Mouse (Mus musculus): ENCODE measurements around the gene 1190002N15Rik. TPM values are rescaled to one million over a fixed set of nuclear protein-coding genes. Genes with fewer than 3 reads are reported as not detected.

The 1190002N15Rik gene
- 23.7 and 34.1 TPM in 2 replicates for polyA plus RNA-seq (2015; fragmentation: Nextera tagmentation; extraction: Ambion mirVana)

DNA sequence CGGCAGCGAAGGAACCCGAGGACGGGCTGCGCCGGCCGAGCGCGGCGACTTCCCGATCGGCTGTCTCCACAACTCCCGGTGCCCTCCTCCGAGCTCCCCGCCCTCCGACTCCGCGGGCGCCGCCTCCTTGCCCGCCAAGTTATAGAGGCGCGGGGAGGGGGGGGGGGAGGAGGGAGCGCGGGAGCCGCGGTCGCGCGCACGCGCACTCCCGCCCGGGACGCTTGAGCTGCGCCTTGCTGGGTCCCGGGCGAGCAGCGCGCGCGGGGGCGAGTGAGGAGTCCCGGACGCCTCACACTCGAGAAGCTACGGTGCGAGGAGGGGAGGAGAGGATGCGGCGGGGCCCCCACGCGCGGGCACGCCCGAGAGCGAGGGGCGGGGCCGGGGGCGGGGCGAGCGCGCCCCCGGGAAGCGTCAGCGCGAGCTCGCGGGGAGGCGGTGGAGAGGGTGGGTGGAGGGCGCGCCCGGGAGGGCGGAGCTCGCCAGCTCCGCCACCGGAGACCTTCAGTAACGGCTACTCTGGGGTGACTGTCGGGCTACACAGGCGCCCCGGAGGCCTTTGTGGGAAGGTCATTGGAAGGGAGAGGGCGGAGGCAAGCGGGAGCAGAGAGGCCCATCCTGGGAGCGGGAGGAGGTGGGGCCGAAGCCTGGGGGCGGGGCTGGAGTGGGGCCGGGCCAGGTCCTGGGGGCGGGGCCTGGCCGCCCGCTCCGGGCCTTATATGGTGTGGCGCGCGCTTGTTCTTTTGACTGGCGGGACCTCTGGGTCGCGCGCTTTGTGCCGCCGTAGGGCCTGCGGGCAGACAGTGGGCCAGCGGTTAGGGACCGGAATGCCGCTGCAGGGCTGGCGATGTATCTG, at the start of gene 1190002N15Rik:
Gene 1190002N15Rik, minus strand, starts transcription at position 112 of the 853 bp plus-strand sequence.
- no peaks in the 10 kb centered on the region for H3K36me3 ChIP-seq (ENCODE audit: insufficient read depth, low read length)
- ATAC-seq = peak; percentile 89
- H3K4me1 ChIP-seq (ENCODE audit: insufficient read depth, low read depth, low read length) = peaks cover 9% of the 10 kb centered on the region; the same call in 1 of the 2 replicates
- no peak for TF ChIP-seq EP300 (IDR thresholded peaks at IDR 0.05)
- peak; percentile 37; the same call in 1 of the 2 replicates for TF ChIP-seq CTCF (IDR thresholded peaks at IDR 0.05)
- peak within 1 kb of the TSS; percentile 73 for H3K4me3 ChIP-seq (ENCODE audit: low read depth, low read length)
- peak; percentile 98 for DNase-seq (ENCODE audit: low spot score)
- peak within 1 kb of the TSS; percentile 94 for H3K27ac ChIP-seq (ENCODE audit: low read length)
- H3K9ac ChIP-seq (replicated peaks; ENCODE audit: low read depth) = peak within 1 kb of the TSS; percentile 63
- no peaks in the 10 kb centered on the region for H3K9me3 ChIP-seq (ENCODE audit: low read length)
- peak within 1 kb of the TSS; percentile 85 for H3K4me2 ChIP-seq (replicated peaks; ENCODE audit: low read depth, low read length)
- H3K27me3 ChIP-seq (replicated peaks; ENCODE audit: insufficient read depth, low read length) = no peaks in the 10 kb centered on the region
- 0% methylated on average over 35 of the region's 104 CpGs for WGBS

DNA sequence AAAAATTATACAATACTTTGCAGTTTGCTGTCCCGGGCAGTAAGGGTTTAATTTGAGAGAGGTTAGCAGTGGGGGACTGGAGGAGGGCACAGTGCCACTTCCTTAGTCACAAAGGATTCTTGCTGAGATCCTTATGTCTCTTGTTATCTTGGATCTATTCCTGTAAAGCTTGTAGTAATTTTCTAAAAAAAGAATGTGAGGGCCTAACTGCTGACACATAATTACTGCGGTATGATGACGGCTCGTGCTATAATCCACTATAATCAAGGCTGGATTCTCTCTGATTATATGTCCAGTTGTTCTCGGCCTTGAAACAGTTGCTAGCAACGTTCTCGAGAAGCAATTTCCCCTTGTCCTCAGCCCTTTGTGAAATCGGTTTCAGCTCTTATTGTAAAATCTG, 44.4 kb upstream of the 1190002N15Rik start:
- peak; percentile 58 for ATAC-seq

DNA sequence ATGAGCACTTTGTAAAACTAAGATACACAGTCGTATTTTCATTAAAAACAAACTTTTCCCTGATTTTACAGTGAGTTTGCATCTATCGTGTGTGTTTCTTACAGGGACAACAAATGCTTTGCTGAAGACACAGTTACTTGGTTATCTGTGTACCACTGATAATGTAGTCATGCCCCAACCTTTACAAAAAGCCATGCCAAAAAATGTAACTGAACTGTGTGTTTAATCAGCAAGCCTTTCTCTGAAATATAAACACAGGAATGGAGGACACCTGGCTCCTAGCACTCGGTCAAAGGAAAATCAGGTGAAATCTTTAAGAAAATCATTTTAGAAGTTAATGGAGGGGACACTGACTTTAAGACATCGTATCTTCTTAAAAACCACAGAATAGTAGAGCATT, 43.8 kb upstream of the 1190002N15Rik start:
- H3K27ac ChIP-seq (ENCODE audit: low read length) = no peak overlapping the region
- WGBS = 69% methylated on average over 4 of the region's 4 CpGs
- H3K9me3 ChIP-seq (ENCODE audit: low read length) = no peaks in the 10 kb centered on the region
- no peaks in the 10 kb centered on the region for H3K27me3 ChIP-seq (replicated peaks; ENCODE audit: insufficient read depth, low read length)
- H3K9ac ChIP-seq (replicated peaks; ENCODE audit: low read depth) = no peak overlapping the region
- TF ChIP-seq EP300 (IDR thresholded peaks at IDR 0.05) (no peak), CTCF (IDR thresholded peaks at IDR 0.05) (no peak)
- H3K4me3 ChIP-seq (ENCODE audit: low read depth, low read length) = no peak overlapping the region
- H3K4me2 ChIP-seq (replicated peaks; ENCODE audit: low read depth, low read length) = no peak overlapping the region
- H3K36me3 ChIP-seq (ENCODE audit: insufficient read depth, low read length) = no peaks in the 10 kb centered on the region
- ATAC-seq (no peak), DNase-seq (ENCODE audit: low spot score) (no peak)
- H3K4me1 ChIP-seq (ENCODE audit: insufficient read depth, low read depth, low read length) = no peaks in the 10 kb centered on the region

More for the DNA sequence above, 44.4 kb upstream of the 1190002N15Rik start:
- WGBS = 59% methylated on average over 8 of the region's 8 CpGs
- peak; percentile 82 for DNase-seq (ENCODE audit: low spot score)
- no peak for TF ChIP-seq CTCF (IDR thresholded peaks at IDR 0.05)
- TF ChIP-seq EP300 (IDR thresholded peaks at IDR 0.05) = no peak
- Histone ChIP-seq H3K27me3 (replicated peaks; ENCODE audit: insufficient read depth, low read length) (no peaks in the 10 kb centered on the region), H3K4me3 (ENCODE audit: low read depth, low read length) (no peak overlapping the region), H3K4me1 (ENCODE audit: insufficient read depth, low read depth, low read length) (no peaks in the 10 kb centered on the region), H3K9ac (replicated peaks; ENCODE audit: low read depth) (no peak overlapping the region), H3K4me2 (replicated peaks; ENCODE audit: low read depth, low read length) (no peak overlapping the region), H3K36me3 (ENCODE audit: insufficient read depth, low read length) (no peaks in the 10 kb centered on the region), H3K27ac (ENCODE audit: low read length) (no peak overlapping the region), H3K9me3 (ENCODE audit: low read length) (no peaks in the 10 kb centered on the region)

DNA sequence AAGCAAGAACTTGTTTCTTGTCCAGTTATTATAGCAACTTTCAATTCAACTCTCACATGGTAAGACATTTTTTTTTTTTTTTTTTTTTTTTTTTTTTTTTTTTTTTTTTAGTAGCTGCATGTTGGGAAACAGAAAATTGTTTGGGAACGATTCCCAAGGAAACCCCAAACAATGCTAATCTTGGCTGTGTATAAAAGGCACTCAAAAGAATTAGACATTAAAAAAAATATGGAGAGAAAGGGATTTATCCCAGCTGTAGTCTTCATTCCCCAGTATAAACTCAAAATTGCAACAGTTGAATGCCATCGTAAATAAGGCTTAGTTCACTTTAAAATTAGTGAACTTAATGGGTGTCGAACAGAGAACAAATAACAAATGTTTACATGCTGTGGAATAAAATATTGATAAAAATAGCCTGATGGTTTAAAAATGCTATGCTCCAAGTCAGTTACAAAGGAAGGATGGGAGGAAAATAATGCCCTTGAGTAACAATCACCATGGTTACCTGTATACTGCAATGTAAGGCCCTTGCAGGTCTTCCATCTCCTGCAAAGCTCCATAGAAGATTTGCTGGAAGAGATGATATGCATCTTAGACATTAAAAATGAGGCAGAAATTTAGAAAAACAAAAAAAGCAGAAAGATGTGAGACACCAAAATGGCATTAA, 42.3 kb upstream of the 1190002N15Rik start:
- TF ChIP-seq CTCF (IDR thresholded peaks at IDR 0.05) (no peak), EP300 (IDR thresholded peaks at IDR 0.05) (peak; percentile 39; the same call in 1 of the 2 replicates)
- DNase-seq (ENCODE audit: low spot score) (peak; percentile 85), ATAC-seq (peak; percentile 77)
- Histone ChIP-seq H3K9me3 (ENCODE audit: low read length) (no peaks in the 10 kb centered on the region), H3K36me3 (ENCODE audit: insufficient read depth, low read length) (no peaks in the 10 kb centered on the region), H3K4me3 (ENCODE audit: low read depth, low read length) (no peak overlapping the region), H3K4me2 (replicated peaks; ENCODE audit: low read depth, low read length) (no peak overlapping the region), H3K4me1 (ENCODE audit: insufficient read depth, low read depth, low read length) (no peaks in the 10 kb centered on the region), H3K27ac (ENCODE audit: low read length) (no peak overlapping the region), H3K9ac (replicated peaks; ENCODE audit: low read depth) (no peak overlapping the region), H3K27me3 (replicated peaks; ENCODE audit: insufficient read depth, low read length) (no peaks in the 10 kb centered on the region)
- WGBS = 53% methylated on average over 3 of the region's 3 CpGs

DNA sequence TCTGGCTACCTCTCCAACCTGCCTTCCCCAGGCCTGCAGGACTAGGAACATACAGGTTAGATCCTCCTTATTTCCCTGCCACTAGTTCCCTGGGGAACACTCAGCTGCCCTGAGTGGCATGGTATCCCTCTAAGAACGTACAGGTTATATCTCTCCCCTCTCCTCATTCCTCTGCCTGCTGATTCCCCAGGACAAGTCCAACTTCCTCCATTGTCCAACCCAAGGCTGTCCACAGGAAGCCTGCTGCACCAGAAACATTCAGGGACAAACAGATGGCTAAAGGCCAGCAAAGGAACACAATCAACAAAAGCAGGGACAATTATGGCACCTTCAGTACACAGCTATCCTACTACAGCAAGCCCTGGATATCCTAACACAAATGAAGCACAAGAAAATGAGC, 33.9 kb upstream of the 1190002N15Rik start:
- no peak overlapping the region for H3K27ac ChIP-seq (ENCODE audit: low read length)
- no peaks in the 10 kb centered on the region for H3K36me3 ChIP-seq (ENCODE audit: insufficient read depth, low read length)
- no peaks in the 10 kb centered on the region for H3K4me1 ChIP-seq (ENCODE audit: insufficient read depth, low read depth, low read length)
- ATAC-seq = no peak
- no peak overlapping the region for H3K9ac ChIP-seq (replicated peaks; ENCODE audit: low read depth)
- no peaks in the 10 kb centered on the region for H3K9me3 ChIP-seq (ENCODE audit: low read length)
- TF ChIP-seq EP300 (IDR thresholded peaks at IDR 0.05) = no peak
- TF ChIP-seq CTCF (IDR thresholded peaks at IDR 0.05) = no peak
- WGBS = 38% methylated on average over 1 of the region's 1 CpGs
- no peak for DNase-seq (ENCODE audit: low spot score)
- no peak overlapping the region for H3K4me2 ChIP-seq (replicated peaks; ENCODE audit: low read depth, low read length)
- H3K27me3 ChIP-seq (replicated peaks; ENCODE audit: insufficient read depth, low read length) = no peaks in the 10 kb centered on the region
- no peak overlapping the region for H3K4me3 ChIP-seq (ENCODE audit: low read depth, low read length)

DNA sequence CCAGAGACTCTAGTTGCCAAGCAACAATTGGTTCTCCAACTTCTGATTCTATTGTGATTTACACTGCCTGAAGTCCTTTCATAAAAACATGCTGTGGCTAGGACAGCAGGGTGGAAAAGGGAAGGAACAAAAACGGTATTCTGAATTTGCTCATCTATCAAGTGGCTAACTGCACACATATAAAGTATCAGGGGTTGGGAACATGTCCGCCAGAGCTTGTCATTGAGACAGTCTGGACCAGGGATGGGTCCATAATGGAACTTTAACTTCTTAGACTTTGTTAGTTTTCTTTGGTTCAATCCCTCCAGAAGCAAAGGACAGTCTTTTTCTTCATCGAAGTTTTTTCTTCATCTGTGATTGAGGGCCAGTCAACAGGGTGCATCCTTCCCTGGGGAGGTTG, 30.5 kb upstream of the 1190002N15Rik start:
- H3K4me2 ChIP-seq (replicated peaks; ENCODE audit: low read depth, low read length) = no peak overlapping the region
- WGBS = 76% methylated on average over 3 of the region's 3 CpGs
- no peak for TF ChIP-seq CTCF (IDR thresholded peaks at IDR 0.05)
- no peak for TF ChIP-seq EP300 (IDR thresholded peaks at IDR 0.05)
- H3K4me3 ChIP-seq (ENCODE audit: low read depth, low read length) = no peak overlapping the region
- H3K27me3 ChIP-seq (replicated peaks; ENCODE audit: insufficient read depth, low read length) = no peaks in the 10 kb centered on the region
- H3K27ac ChIP-seq (ENCODE audit: low read length) = no peak overlapping the region
- no peaks in the 10 kb centered on the region for H3K4me1 ChIP-seq (ENCODE audit: insufficient read depth, low read depth, low read length)
- no peak for ATAC-seq
- DNase-seq (ENCODE audit: low spot score) = no peak
- H3K36me3 ChIP-seq (ENCODE audit: insufficient read depth, low read length) = no peaks in the 10 kb centered on the region
- no peaks in the 10 kb centered on the region for H3K9me3 ChIP-seq (ENCODE audit: low read length)
- H3K9ac ChIP-seq (replicated peaks; ENCODE audit: low read depth) = no peak overlapping the region

All from lung, postnatal 0 days (tissue).